Mouse (Mus musculus) layer of hippocampus, adult 9-11 months (tissue): ENCODE results near the gene Pik3c2b.

ENCODE experiments used
- DNase-seq: peaks from one replicate; pipeline ENCODE4 v3.0.0; 2022

The Pik3c2b gene

DNA sequence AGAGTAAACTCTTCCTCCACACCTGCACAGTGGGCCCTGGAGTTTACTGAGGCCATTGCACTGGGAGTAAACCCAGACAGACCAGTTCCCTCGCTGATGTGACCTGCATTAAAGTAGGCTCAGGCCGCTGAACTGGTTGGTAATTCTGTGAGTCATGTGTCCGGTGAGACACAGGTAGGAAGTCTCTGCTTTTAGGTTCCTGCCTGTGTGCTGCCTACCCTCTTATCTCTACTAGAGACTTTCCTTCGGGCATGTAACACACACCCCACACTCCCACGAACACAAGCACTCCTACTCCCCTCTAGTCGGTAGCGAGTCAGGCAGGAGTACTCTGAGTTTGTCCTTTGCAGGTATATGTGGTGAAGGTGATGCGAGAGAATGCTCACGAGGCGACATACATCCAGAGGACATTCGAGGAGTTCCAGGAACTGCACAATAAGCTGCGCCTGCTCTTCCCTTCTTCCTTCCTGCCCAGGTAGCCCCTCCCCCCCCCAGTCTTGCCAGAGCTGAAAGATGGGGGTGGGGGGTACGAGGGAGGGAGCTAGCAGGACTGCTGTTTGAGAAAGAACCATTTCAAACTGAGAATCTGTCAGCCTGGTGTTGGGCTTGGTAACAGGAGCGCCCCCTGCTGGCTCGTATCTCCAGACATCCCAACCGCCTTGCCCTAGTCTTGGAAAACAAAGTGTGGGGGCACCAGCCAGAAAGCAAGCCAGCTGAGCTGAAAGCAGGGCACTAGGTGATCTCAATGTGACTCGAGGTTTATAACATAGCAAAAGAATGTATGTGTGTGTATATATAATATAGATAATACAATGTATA lies 55.7 kb downstream of the Pik3c2b start:
- peak; percentile 68 for DNase-seq

DNA sequence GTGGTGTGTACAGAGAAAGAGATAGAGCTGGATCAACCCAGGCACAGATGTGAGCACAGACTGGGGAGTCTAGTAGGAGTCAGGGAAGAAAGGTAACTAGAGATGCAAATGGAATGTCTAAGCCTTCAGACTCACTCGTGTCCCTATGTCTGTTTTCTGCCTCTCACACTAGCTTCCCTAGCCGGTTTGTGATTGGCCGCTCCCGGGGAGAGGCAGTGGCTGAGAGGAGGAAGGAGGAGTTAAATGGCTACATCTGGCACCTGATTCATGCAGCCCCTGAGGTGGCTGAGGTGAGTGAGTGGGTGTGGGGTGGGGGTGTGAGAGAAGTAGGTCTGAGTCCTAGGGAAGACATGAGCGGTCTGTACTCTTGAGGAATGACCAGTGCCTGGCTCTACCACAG lies 56.6 kb downstream of the Pik3c2b start:
- DNase-seq, result no peak

GRCm38 (mm10) chr1:133103315-133103714 lies 57.8 kb downstream of the Pik3c2b start:
- DNase-seq, result no peak

DNA sequence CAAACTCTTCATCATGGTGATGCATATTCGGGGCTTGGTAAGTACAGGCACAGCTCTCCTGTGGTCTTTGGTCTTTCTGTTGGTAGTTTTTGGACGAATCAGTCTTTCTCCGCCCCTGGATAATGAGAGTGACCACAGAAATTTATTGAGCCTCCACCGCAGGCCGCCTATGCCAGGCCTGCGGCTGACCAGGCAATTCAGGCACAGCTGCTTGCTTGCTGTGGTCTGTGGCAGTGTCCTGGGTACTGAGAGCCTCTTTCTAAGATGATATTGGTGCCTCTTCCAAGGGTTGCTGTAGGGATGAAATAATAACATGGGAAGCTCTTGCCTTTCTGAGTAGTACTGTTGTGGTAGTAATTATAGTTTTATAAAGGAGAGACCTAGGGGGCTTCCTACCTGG lies 58.4 kb downstream of the Pik3c2b start:
- DNase-seq, result no peak

DNA sequence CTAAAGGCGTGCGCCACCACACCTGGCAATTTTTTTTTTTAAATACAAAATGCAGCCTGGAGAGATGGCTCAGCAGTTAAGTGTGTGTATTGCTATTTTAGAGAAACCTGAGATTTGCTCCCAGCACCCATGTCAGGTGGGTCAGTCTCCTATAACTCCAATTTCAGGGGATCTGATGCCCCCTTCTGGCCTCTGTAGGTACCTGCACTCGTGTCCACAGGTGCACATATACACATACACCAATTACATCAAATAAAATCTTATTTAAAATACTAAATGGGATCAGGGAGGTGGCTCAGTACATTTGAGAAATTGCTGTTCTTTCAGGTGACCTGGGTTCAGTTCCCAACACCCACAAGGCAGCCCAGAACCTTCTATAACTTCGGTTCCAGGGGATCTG lies 70.6 kb downstream of the Pik3c2b start:
- DNase-seq, result no peak

DNA sequence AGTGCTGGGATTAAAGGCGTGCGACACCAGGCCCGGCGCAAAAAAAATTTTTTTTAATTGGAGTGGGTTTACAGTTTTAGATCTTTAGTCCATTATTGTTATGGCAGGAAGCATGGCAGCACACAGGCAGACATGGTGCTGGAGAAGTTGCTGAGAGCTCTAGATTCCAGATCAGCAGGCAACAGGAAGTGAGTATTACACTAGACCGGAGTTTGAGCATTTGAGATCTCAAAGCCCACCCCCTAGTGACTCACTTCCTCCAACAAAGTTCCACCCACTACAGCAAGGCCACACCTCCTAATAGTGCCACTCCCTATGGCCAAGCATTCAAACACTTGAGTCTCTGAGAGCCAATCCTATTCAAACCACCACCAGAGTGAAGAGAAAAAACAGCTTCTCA lies 72.7 kb downstream of the Pik3c2b start:
- no peak for DNase-seq

DNA sequence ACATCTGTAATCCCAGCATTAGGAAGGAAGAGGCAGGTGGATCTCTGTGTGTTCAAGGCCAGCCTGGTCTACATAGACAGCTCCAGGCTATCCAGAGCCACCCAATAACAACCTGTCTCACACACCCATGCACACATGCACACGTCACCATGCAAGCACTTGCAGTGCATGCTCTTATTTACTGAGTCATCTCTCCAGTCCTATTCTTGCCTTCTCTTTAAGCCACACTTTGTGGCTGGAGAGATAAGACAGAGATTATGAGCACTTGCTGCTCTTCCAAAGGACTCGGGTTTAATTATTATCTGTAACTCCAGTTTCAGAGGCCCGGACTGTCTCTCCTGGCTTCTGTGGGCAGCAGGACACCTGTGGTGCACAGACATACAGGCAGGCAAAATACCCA lies 73.4 kb downstream of the Pik3c2b start:
- DNase-seq, result no peak

DNA sequence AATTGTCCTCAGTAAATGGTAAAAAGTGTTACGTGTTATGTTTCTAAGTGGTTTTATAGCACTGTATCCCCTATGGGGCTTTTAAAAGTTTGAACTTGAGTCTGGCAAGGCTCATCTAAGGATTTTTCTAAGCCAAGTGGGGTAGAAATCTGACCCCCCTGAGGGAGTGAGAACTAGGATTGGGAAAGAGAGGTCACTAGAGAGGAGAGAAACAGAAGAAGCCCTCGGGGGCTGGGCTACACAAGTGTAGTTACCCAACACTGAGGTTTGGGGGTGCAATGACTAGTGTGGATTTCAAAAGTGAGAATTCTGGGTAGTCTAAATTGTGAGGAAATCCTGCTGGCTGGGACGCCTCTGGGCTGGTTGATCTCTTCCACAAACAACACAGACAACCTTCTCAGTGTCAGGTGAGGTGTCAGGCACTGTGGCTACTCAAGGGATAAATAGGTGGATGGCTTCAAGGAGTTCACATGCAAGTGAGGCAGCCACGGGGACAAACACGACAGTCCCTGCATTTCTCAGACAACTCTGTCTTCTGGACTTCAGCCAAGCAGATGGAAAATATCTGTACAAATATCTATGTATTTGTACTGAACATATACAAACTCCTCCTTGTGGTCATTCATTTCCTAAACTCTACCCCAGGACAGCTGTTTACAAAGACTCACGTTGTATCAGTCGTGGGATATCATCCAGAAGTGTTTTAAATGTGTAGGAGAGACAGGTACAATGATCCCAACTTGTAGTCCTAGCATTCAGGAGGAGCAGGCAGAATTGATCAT lies 74.7 kb downstream of the Pik3c2b start:
- no peak for DNase-seq

DNA sequence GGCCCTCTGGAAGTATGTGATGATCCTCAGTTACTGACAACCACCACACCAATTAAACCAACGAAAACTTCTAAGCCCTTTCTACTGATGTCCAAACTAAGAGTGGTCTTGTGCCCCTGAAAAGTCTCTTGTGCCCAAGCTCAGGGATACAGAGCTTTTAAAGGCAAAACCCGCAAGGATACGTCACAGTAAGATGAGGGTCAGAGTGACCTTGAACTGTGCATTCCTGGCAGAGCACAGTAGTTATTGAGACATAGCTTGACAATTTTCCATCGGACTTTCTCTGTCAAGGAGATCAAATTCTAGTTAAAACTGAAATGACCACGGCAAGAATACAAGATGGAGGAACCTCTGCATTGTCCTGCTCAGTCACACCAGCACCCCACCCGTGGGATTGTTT lies 75.8 kb downstream of the Pik3c2b start:
- no peak for DNase-seq

DNA sequence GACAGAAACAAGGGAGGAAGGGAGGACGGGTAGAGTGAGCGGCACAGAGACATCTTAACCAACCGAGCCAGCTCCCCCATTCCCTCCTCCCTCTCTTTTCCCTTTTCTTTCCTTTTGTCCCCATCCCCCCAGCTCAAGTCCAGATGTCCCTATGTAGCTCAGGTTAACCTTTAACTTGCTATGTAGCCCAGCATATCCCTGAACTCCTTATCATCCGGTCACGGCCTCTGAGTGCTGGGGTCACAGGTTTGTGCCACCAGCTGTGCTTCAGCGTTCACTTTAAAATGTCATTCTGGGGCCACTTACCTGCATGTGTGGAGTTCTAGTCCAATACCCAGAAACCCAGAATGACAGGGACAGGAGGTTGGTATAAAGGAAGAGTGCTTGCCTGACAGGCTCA lies 78.7 kb downstream of the Pik3c2b start:
- DNase-seq, result no peak

DNA sequence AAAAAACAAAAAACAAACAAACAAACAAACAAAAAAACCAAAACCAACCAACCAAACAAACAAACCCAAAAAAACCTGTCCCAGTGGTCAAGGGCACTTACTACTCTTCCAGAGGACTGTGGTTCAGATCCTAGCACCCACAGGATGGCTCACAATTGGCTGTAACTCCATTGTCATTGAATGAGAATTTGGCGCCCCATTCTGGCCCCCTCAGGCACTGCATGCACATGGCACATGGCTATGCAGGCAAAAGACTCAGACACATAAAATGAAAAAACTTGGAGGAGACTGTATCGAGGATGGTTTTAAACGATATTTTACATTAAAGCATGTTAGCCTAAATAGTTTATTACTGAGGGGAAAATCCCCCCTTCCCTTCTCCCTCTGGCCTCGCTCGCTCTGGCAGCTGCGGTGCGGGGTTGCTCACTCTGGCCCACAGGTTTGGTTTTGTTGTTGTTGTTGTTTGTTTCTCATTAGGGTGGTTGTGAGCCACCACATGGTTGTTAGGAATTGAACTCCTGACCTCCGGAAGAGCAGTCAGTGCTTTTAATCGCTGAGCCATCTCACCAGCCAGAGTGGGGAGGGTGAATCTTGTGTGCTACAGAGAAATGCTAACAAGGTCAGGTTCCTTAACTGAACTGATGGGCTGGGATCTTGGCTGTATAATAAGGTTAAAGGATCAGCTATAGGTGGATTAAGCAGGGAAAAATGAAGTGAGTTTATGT lies 80.3 kb downstream of the Pik3c2b start:
- no peak for DNase-seq

DNA sequence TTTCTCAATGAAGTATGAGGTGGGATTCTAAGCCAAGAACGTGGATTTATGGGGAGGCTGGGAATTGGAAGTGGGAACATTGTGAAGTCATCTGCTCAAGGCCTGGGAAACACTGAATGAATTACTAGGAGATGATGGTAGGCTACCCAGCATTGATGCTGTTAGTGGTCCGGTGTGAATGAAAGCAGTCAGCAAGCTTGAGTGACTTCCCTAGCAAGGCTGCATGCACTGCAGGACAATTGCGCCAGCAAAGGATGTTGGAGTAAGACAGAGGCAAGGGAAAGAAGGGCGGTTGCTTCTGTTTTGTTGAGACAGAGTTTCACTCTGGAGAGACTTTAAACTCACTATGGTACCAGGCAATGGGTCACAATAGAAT lies 80.9 kb downstream of the Pik3c2b start:
- no peak for DNase-seq

GRCm38 (mm10) chr1:133127328-133127727 lies 81.9 kb downstream of the Pik3c2b start:
- no peak for DNase-seq

DNA sequence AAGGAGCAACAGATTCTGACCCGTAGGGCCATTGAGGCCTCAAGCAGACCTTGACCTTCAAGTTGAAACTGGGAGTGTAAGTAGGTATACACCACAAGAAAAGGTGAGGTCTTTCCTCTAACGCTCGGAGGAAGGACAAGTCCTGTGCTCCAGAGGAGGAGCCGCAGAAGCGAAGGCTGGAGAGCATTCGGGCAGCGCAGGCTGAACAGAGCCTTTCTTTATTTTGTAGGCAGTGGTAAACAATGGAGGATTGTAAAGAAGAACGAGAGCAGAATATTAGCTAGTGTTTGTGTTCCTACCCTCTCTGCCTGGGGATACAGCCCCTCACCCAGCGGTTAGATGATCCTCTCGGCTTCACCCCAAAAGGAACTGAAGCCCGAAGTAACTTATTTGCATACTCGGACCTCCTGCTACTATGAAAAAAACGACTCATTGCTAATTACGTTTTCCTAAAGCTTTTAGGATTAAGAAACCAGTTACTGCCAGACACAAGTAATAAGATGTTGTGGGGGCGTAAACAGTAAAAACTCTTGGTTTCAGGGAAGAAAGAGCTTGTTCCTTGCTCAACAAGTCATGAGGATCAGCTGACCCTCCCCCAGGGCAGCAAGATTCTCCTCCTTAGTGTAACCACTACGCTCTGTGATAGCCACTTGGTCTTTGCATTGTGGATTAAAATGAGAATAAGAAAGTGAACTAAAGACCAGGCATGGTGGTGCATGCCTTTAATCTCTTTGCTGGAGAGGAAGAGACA lies 84.2 kb downstream of the Pik3c2b start:
- DNase-seq, result peak; percentile 39

DNA sequence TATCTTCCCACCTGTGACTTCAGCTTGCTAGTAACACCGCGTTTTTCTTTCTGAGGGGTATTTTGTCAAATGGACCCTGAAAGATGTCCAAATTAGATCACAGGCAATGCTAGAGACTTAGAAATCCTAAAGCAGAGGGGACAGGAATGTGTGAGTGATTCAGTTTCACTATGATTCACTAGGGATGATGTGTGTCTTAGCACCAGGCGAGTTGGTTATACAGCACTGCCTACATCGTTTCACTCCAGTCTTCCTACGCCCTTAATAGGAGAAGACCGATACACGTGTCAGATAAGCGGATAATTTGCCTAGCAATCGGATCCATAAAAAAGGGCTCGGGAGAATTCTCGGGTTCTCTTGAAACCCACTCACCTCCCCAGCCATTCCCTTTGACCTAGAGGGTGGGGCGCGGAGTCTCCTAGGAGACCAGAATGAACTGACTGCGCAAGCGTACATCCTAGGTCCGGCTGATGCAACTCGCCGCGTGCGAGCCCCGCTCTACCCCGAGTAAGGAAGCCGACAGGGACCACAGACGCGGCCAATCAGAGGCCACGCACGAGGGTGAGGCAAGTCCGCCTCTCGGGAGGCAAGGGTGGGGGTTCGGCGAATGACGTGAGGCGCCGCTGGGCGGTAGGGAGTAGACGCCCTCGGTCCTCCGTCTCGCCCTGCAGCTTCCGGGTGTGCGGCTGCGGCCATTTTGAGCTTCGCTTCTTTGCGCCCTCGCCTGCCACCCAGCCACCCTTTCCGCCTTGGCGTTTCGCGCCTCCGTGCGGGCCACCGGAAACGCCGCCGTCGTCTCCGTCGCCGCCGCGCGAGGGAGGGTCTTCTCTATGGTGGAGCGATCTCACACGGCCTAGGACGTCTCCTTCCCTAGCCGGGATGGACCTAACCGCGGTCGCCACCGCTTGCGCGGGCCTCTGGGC lies 85.4 kb downstream of the Pik3c2b start, which contains the start of gene Ppp1r15b:
Gene Ppp1r15b, plus strand, starts transcription at position 506 of the 923 bp plus-strand sequence.
- peak; percentile 100 for DNase-seq

- DNase-seq, result no peak
Measured at GRCm38 (mm10) chr1:133131561-133131905, 86.1 kb downstream of the Pik3c2b start.

GRCm38 (mm10) chr1:133131936-133132335 lies 86.5 kb downstream of the Pik3c2b start:
- no peak for DNase-seq

DNA sequence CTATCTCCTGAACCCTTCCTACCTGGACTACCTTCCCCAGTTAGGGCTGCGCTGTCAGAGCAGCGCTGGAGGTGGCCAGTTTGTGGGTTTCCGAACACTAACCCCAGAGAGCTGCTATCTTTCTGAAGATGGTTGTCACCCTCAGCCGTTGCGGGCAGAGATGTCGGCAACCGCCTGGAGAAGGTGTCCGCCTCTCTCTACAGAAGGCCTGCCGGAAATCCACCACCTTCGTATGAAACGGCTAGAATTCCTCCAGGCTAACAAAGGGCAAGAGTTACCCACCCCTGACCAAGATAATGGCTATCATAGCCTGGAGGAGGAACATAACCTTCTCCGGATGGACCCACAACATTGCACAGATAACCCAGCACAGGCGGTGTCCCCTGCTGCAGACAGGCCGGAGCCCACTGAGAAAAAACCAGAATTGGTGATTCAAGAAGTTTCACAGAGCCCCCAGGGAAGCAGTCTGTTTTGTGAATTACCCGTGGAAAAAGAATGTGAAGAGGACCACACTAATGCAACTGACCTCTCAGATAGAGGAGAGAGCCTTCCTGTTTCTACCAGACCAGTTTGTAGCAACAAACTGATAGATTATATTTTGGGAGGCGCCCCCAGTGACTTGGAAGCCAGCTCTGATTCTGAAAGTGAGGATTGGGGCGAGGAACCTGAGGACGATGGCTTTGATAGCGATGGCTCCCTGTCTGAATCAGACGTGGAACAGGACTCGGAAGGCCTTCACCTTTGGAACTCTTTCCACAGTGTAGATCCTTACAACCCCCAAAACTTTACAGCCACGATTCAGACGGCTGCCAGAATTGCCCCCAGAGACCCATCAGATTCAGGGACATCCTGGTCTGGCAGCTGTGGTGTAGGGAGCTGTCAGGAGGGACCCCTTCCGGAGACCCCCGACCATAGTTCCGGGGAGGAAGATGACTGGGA lies 87.2 kb downstream of the Pik3c2b start:
- DNase-seq, result no peak

DNA sequence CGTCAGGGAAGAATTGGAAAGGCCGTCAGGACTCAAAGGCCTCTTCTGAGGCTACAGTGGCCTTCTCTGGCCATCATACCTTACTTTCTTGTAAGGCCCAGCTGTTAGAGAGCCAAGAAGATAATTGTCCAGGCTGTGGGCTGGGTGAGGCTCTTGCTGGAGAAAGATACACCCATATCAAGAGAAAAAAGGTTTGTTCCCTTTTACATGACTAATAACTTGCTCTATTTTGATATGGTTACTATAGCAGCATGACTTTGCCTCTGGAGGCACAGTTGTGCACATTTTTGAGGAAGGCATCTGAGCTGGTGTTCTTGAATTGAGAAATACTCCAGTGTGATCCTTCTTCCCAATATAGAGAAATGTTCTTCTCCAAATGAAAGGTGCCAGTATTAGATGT lies 88.0 kb downstream of the Pik3c2b start:
- no peak for DNase-seq

GRCm38 (mm10) chr1:133134071-133134470 lies 88.6 kb downstream of the Pik3c2b start:
- DNase-seq, result no peak

DNA sequence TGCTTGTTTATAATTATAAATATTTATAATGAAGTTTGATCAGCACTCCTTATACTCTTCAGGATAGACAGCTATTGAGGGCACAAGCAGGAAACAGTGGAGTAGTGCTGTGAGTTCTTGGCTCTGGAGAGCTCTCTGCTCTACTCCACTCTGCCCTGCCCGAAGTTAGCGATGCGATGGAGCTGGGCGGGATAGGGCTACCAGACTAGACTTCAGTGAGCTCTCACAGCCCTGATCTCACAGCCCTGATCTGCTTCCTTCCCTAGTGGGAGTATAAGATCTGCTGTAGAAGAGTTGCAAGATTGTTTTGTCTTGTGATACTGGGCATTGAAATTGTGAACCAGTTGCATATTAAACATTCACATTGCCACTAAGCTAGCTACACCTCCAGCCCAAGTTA lies 89.4 kb downstream of the Pik3c2b start:
- DNase-seq, result no peak
